Mouse (Mus musculus): Measurements from ENCODE around the gene Gm26620. TPM values are rescaled to one million over a fixed set of nuclear protein-coding genes. Genes with fewer than 3 reads are reported as not detected.

Gm26620 gene
- 0.06 TPM for polyA plus RNA-seq (2012; fragmentation: generic; extraction: Trizol)

DNA sequence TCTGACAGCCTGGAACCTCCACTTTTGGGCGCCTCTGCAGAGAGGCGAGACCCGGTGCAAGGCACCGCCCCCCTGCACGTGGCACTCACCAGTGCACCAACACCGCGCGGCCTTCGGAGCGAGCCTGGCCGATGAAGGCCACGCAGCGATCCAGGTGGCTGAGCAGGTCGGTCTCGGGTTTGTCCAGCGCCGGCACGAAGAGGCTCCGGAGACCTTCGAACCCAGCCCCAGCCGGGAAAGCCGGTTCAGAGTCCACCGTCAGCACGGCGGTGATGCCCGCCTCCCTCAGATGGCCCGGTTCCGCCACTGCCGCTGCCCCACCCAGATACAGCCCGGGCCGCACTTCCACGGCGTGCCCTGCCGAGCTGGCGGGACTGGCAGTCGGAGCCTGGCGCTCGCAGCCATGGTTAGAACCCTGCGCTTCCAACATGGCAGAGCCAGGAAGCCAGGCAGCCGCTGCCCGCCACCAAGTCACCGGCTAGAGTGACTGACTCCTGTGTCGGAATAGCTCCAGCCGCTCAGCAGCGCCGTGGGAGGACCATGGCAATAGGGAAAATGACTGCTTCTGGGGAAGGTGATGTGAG is at the start of gene Gm26620, which contains the start of gene Dusp12:
Gm26620 (plus strand) TSS at position 88 of the 584 bp plus-strand sequence.
Dusp12 (minus strand) TSS at position 563 of the 584 bp plus-strand sequence.
- peak within 1 kb of the TSS; percentile 42 for H3ac ChIP-seq (ENCODE audit: control insufficient read depth, insufficient read length)
- no peaks in the 10 kb centered on the region for H3K27me3 ChIP-seq (ENCODE audit: control insufficient read depth, insufficient read depth, insufficient read length)
- TF ChIP-seq REST (IDR thresholded peaks at IDR 0.05; ENCODE audit: insufficient read depth, insufficient read length) (no peak), POLR2AphosphoS2 (IDR thresholded peaks at IDR 0.05; ENCODE audit: insufficient read length, low read depth) (peak; percentile 84), TCF3 (IDR thresholded peaks at IDR 0.05; ENCODE audit: insufficient read length, low read depth) (no peak), POLR2A (IDR thresholded peaks at IDR 0.05; ENCODE audit: insufficient read length, low read depth) (peak; percentile 74), MYOG (IDR thresholded peaks at IDR 0.05; ENCODE audit: control insufficient read depth in 1 of 3, insufficient read depth in 1 of 3, insufficient read length in 2 of 3, low read depth in 2 of 3) (peak in 1 of 3 experiments; percentile 46), MAX (IDR thresholded peaks at IDR 0.05; ENCODE audit: low read depth) (no peak), E2F4 (IDR thresholded peaks at IDR 0.05; ENCODE audit: insufficient read depth) (peak; percentile 33), SRF (IDR thresholded peaks at IDR 0.05; ENCODE audit: control insufficient read depth, insufficient read length, low read depth) (peak; percentile 48), TCF12 (IDR thresholded peaks at IDR 0.05; ENCODE audit: insufficient read depth, poor library complexity, severe bottlenecking) (no peak), CEBPB (IDR thresholded peaks at IDR 0.05; ENCODE audit: insufficient read depth, poor library complexity, severe bottlenecking) (no peak), USF1 (IDR thresholded peaks at IDR 0.05; ENCODE audit: low read depth) (peak; percentile 26), MYOD1 (IDR thresholded peaks at IDR 0.05; ENCODE audit: control insufficient read depth in 1 of 3, insufficient read length in 2 of 3, low read depth in 2 of 3) (peak in 1 of 3 experiments; percentile 4)
- peak within 1 kb of the TSS; percentile 95 for H3K4me2 ChIP-seq (ENCODE audit: low read depth)
- H3K4me3 ChIP-seq: peak within 1 kb of the TSS; percentile 67
- H3K79me2 ChIP-seq (ENCODE audit: control insufficient read depth, insufficient read depth): peaks cover 12% of the 10 kb centered on the region
- no peaks in the 10 kb centered on the region for H3K36me3 ChIP-seq (ENCODE audit: control insufficient read depth, insufficient read depth)

- no peak for TF ChIP-seq POLR2AphosphoS2 (IDR thresholded peaks at IDR 0.05; ENCODE audit: insufficient read length, low read depth)
- no peak for TF ChIP-seq POLR2A (IDR thresholded peaks at IDR 0.05; ENCODE audit: insufficient read length, low read depth)
- no peak for TF ChIP-seq SRF (IDR thresholded peaks at IDR 0.05; ENCODE audit: control insufficient read depth, insufficient read length, low read depth)
- TF ChIP-seq MYOD1 (IDR thresholded peaks at IDR 0.05; ENCODE audit: control insufficient read depth in 1 of 3, insufficient read length in 2 of 3, low read depth in 2 of 3): no peak
- no peak for TF ChIP-seq E2F4 (IDR thresholded peaks at IDR 0.05; ENCODE audit: insufficient read depth)
- TF ChIP-seq MAX (IDR thresholded peaks at IDR 0.05; ENCODE audit: low read depth): no peak
- no peak for TF ChIP-seq USF1 (IDR thresholded peaks at IDR 0.05; ENCODE audit: low read depth)
- TF ChIP-seq TCF12 (IDR thresholded peaks at IDR 0.05; ENCODE audit: insufficient read depth, poor library complexity, severe bottlenecking): no peak
- no peak for TF ChIP-seq MYOG (IDR thresholded peaks at IDR 0.05; ENCODE audit: control insufficient read depth in 1 of 3, insufficient read depth in 1 of 3, insufficient read length in 2 of 3, low read depth in 2 of 3)
- TF ChIP-seq TCF3 (IDR thresholded peaks at IDR 0.05; ENCODE audit: insufficient read length, low read depth): no peak
- TF ChIP-seq REST (IDR thresholded peaks at IDR 0.05; ENCODE audit: insufficient read depth, insufficient read length): no peak
- TF ChIP-seq CEBPB (IDR thresholded peaks at IDR 0.05; ENCODE audit: insufficient read depth, poor library complexity, severe bottlenecking): no peak
- Histone ChIP-seq H3ac (ENCODE audit: control insufficient read depth, insufficient read length) (no peak overlapping the region), H3K27me3 (ENCODE audit: control insufficient read depth, insufficient read depth, insufficient read length) (no peaks in the 10 kb centered on the region), H3K4me3 (no peak overlapping the region), H3K36me3 (ENCODE audit: control insufficient read depth, insufficient read depth) (peaks cover 30% of the 10 kb centered on the region), H3K4me2 (ENCODE audit: low read depth) (no peak overlapping the region), H3K79me2 (ENCODE audit: control insufficient read depth, insufficient read depth) (peaks cover 5% of the 10 kb centered on the region)
These were observed 45.2 kb upstream of the Gm26620 start for GRCm38 (mm10) chr1:170839685-170840084.

DNA sequence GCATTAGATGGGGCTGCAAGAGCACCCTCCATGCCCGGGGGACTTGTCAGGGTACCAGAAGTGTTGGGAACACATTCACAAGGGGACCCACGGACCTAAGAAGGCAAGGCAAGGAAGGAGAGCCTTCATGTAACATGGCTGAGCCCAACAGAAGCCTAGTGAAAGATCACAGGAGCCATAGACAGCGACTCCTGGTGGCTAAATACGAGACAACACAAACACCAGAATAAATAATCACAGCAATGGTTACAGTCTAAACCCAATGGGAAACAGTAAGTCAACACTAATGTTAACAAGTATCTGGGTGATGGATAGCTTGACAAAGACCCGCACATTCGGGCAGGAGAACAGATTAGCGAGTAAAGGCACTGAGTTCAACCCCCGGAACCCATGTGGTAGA is 40.5 kb upstream of the Gm26620 start:
- Histone ChIP-seq H3K4me2 (ENCODE audit: low read depth) (no peak overlapping the region), H3ac (ENCODE audit: control insufficient read depth, insufficient read length) (no peak overlapping the region), H3K79me2 (ENCODE audit: control insufficient read depth, insufficient read depth) (peaks cover 5% of the 10 kb centered on the region), H3K27me3 (ENCODE audit: control insufficient read depth, insufficient read depth, insufficient read length) (no peaks in the 10 kb centered on the region), H3K36me3 (ENCODE audit: control insufficient read depth, insufficient read depth) (peaks cover 34% of the 10 kb centered on the region), H3K4me3 (no peak overlapping the region)
- no peak for TF ChIP-seq MYOD1 (IDR thresholded peaks at IDR 0.05; ENCODE audit: control insufficient read depth in 1 of 3, insufficient read length in 2 of 3, low read depth in 2 of 3)
- TF ChIP-seq MAX (IDR thresholded peaks at IDR 0.05; ENCODE audit: low read depth): no peak
- TF ChIP-seq E2F4 (IDR thresholded peaks at IDR 0.05; ENCODE audit: insufficient read depth): no peak
- no peak for TF ChIP-seq POLR2AphosphoS2 (IDR thresholded peaks at IDR 0.05; ENCODE audit: insufficient read length, low read depth)
- no peak for TF ChIP-seq SRF (IDR thresholded peaks at IDR 0.05; ENCODE audit: control insufficient read depth, insufficient read length, low read depth)
- no peak for TF ChIP-seq CEBPB (IDR thresholded peaks at IDR 0.05; ENCODE audit: insufficient read depth, poor library complexity, severe bottlenecking)
- no peak for TF ChIP-seq USF1 (IDR thresholded peaks at IDR 0.05; ENCODE audit: low read depth)
- TF ChIP-seq POLR2A (IDR thresholded peaks at IDR 0.05; ENCODE audit: insufficient read length, low read depth): no peak
- TF ChIP-seq REST (IDR thresholded peaks at IDR 0.05; ENCODE audit: insufficient read depth, insufficient read length): no peak
- no peak for TF ChIP-seq TCF12 (IDR thresholded peaks at IDR 0.05; ENCODE audit: insufficient read depth, poor library complexity, severe bottlenecking)
- no peak for TF ChIP-seq TCF3 (IDR thresholded peaks at IDR 0.05; ENCODE audit: insufficient read length, low read depth)
- TF ChIP-seq MYOG (IDR thresholded peaks at IDR 0.05; ENCODE audit: control insufficient read depth in 1 of 3, insufficient read depth in 1 of 3, insufficient read length in 2 of 3, low read depth in 2 of 3): no peak

GRCm38 (mm10) chr1:170845448-170846307 is 39.2 kb upstream of the Gm26620 start:
- Histone ChIP-seq H3K4me2 (ENCODE audit: low read depth) (no peak overlapping the region), H3K27me3 (ENCODE audit: control insufficient read depth, insufficient read depth, insufficient read length) (no peaks in the 10 kb centered on the region), H3K36me3 (ENCODE audit: control insufficient read depth, insufficient read depth) (peaks cover 27% of the 10 kb centered on the region), H3ac (ENCODE audit: control insufficient read depth, insufficient read length) (no peak overlapping the region), H3K4me3 (no peak overlapping the region), H3K79me2 (ENCODE audit: control insufficient read depth, insufficient read depth) (peaks cover 5% of the 10 kb centered on the region)
- peak; percentile 60; the same call in 1 of the 2 replicates for TF ChIP-seq CEBPB (IDR thresholded peaks at IDR 0.05; ENCODE audit: insufficient read depth, poor library complexity, severe bottlenecking)
- no peak for TF ChIP-seq POLR2A (IDR thresholded peaks at IDR 0.05; ENCODE audit: insufficient read length, low read depth)
- TF ChIP-seq USF1 (IDR thresholded peaks at IDR 0.05; ENCODE audit: low read depth): no peak

All from myocyte (in vitro differentiated cells).